Mouse (Mus musculus) midbrain, embryonic 16.5 days (tissue): ENCODE data around the gene Fdx1. TPM values are rescaled to one million over a fixed set of nuclear protein-coding genes. Genes with fewer than 3 reads are reported as not detected.

ENCODE experiments used
- ATAC-seq: fragments of 200-750 bp; cut with Nextera tagmentation; 2 replicates; pipeline ENCODE4 v1.8.0; 2017; ENCODE audit warnings: moderate TSS enrichment
- H3K27ac ChIP-seq: fragments of 300-500 bp; sonication (generic); 2 replicates; pipeline ENCODE4 v1.5.1; 2014; ENCODE audit warnings: mild to moderate bottlenecking, low read length, mixed read lengths
- H3K27me3 ChIP-seq: fragments of 300-500 bp; sonication (generic); 2 replicates; pipeline ENCODE4 v1.6.1; 2014; ENCODE audit warnings: low read depth, low read length, mixed read lengths; ENCODE audit not compliant: control insufficient read depth, insufficient read depth
- H3K36me3 ChIP-seq: fragments of 300-500 bp; sonication (generic); 2 replicates; pipeline ENCODE4 v1.6.1; 2014; ENCODE audit warnings: mild to moderate bottlenecking, low read length, moderate library complexity, mixed read lengths; ENCODE audit not compliant: control insufficient read depth, insufficient read depth
- H3K4me1 ChIP-seq: fragments of 300-500 bp; sonication (generic); 2 replicates; pipeline ENCODE4 v1.6.1; 2014; ENCODE audit warnings: mild to moderate bottlenecking, low read length, mixed read lengths; ENCODE audit not compliant: control insufficient read depth, insufficient read depth
- H3K4me2 ChIP-seq: fragments of 300-500 bp; sonication (generic); 2 replicates; pipeline ENCODE4 v1.6.1; 2014; ENCODE audit warnings: mild to moderate bottlenecking, low read length, mixed read lengths
- H3K4me3 ChIP-seq: fragments of 300-500 bp; sonication (generic); 2 replicates; pipeline ENCODE4 v1.5.1; 2014; ENCODE audit warnings: low read depth, mild to moderate bottlenecking, low read length, moderate library complexity, mixed read lengths
- H3K9ac ChIP-seq: fragments of 300-500 bp; sonication (generic); 2 replicates; pipeline ENCODE4 v1.6.1; 2014; ENCODE audit warnings: low read depth, low read length, mixed read lengths
- H3K9me3 ChIP-seq: fragments of 300-500 bp; sonication (generic); replicated peaks from 2 replicates; pipeline ENCODE4 v1.6.1; 2014; ENCODE audit warnings: mild to moderate bottlenecking, low read length, mixed read lengths; ENCODE audit not compliant: control insufficient read depth, poor library complexity, severe bottlenecking
- WGBS: fragments of 180-500 bp; shearing (Covaris S2); extraction: QIAGEN DNeasy Blood & Tissue Kit; methylation state at CpG from one replicate; pipeline ENCODE4 v1.1.7; 2014; 5-methylcytosine and 5-hydroxymethylcytosine counted together
- polyA plus RNA-seq: library from polyadenylated mRNA; unstranded; fragments of >200 nt; fragmentation: Nextera tagmentation; extraction: Ambion mirVana; gene quantifications from 2 replicates; pipeline ENCODE4 v1.2.1, GENCODE M21; 2015

Gene Fdx1
- polyA plus RNA-seq, 1 experiment from 2014 or later: 37.0 TPM

- H3K36me3 ChIP-seq: no peaks in the 10 kb centered on the region
- 89% methylated on average over 8 of the region's 8 CpGs for WGBS
- no peaks in the 10 kb centered on the region for H3K4me1 ChIP-seq
- H3K27ac ChIP-seq: no peak overlapping the region
- no peak overlapping the region for H3K4me3 ChIP-seq
- H3K27me3 ChIP-seq: no peaks in the 10 kb centered on the region
- H3K9ac ChIP-seq: no peak overlapping the region
- no peaks in the 10 kb centered on the region; the same call in 1 of the 2 replicates for H3K9me3 ChIP-seq
- H3K4me2 ChIP-seq: no peak overlapping the region
- no peak for ATAC-seq
Observed at GRCm38 (mm10) chr9:51906938-51907337, 56.4 kb downstream of the Fdx1 start.

Other genes with a start within 250 kb of the Fdx1 start
- gene Arhgap20, start 198.2 kb downstream of the Fdx1 start, polyA plus RNA-seq: 17.5 and 18.8 TPM in 2 replicates
- gene Rdx, start 83.6 kb upstream of the Fdx1 start, polyA plus RNA-seq: 62.6 and 70.9 TPM in 2 replicates
- 3.9 and 5.6 TPM in 2 replicates for gene Zc3h12c, start 205.0 kb upstream of the Fdx1 start, polyA plus RNA-seq